11 mouse cellular contexts compared by ENCODE assay signal in genomic region chr4:33289106-33289650, GRCm38 (mm10). TPM values are rescaled to one million over a fixed set of nuclear protein-coding genes. Genes with fewer than 3 reads are reported as not detected.
DNase-seq lines count a peak whose midpoint lies in the region; ATAC-seq and TF ChIP-seq lines count a peak whose summit lies in the region.
"Had no signal": no experiment of that assay in that cellular context is flagged by ENCODE, and none has a peak within 500 bp of the region (broad histone marks: within the 10 kb centered on the region; RNA-seq: fewer than 3 reads in every experiment).

No protein-coding gene starts in this region.

- TF ChIP-seq RAD21 in MEL (IDR thresholded peaks at IDR 0.05; ENCODE audit: low read depth, low read length): no peak

- no peak overlapping the region for H3K27ac ChIP-seq in intestine, embryonic 14.5 days (ENCODE audit: low read depth)
- no peak overlapping the region for H3K27ac ChIP-seq in intestine, embryonic 15.5 days
- no peak overlapping the region for H3K27ac ChIP-seq in MEL (ENCODE audit: control insufficient read depth, low read depth, low read length)
- H3K27ac ChIP-seq in limb, embryonic 15.5 days: peak overlapping the region; percentile 64
- H3K27ac ChIP-seq: forebrain, embryonic 10.5 days; hindbrain, embryonic 15.5 days had no signal

- H3K4me3 ChIP-seq in intestine, embryonic 14.5 days (ENCODE audit: low read depth, low read length): no peak overlapping the region
- no peak overlapping the region for H3K4me3 ChIP-seq in intestine, embryonic 15.5 days (replicated peaks)
- peak overlapping the region; percentile 54 to 80 for H3K4me3 ChIP-seq in MEL (ENCODE audit: control insufficient read depth in 1 of 2, insufficient read depth in 1 of 2, low read depth in 2 of 2, low read length in 2 of 2)
- peak overlapping the region; percentile 36 for H3K4me3 ChIP-seq in limb, embryonic 15.5 days
- H3K4me3 ChIP-seq: forebrain, embryonic 10.5 days; hindbrain, embryonic 15.5 days had no signal

- no peak for TF ChIP-seq POLR2A in MEL (IDR thresholded peaks at IDR 0.05; ENCODE audit: control insufficient read depth in 1 of 2, insufficient read depth in 1 of 2, low read depth in 1 of 2, low read length in 2 of 2, poor library complexity in 1 of 2)

- H3K9ac ChIP-seq in intestine, embryonic 14.5 days (ENCODE audit: low read length): no peak overlapping the region
- H3K9ac ChIP-seq in intestine, embryonic 15.5 days: no peak overlapping the region
- H3K9ac ChIP-seq in MEL (ENCODE audit: control insufficient read depth, low read depth, low read length, poor library complexity, severe bottlenecking): no peak overlapping the region; the same call in 1 of the 2 replicates
- H3K9ac ChIP-seq in limb, embryonic 15.5 days: no peak overlapping the region; the same call in 1 of the 2 replicates
- H3K9ac ChIP-seq: hindbrain, embryonic 15.5 days had no signal

- 83% methylated on average over 12 of the region's 12 CpGs for WGBS in intestine, embryonic 14.5 days
- 84% methylated on average over 12 of the region's 12 CpGs for WGBS in intestine, embryonic 15.5 days
- 72% methylated on average over 12 of the region's 12 CpGs for WGBS in limb, embryonic 15.5 days

- no peaks in the 10 kb centered on the region for H3K79me2 ChIP-seq in MEL (ENCODE audit: control insufficient read depth, insufficient read depth, low read length, poor library complexity)

- no peak for ATAC-seq in intestine, embryonic 14.5 days (replicated peaks; ENCODE audit: low FRiP score, low TSS enrichment, low read depth)
- ATAC-seq in intestine, embryonic 15.5 days: no peak
- ATAC-seq in limb, embryonic 15.5 days (ENCODE audit: insufficient number of reproducible peaks, low FRiP score, low TSS enrichment, low read depth): no peak

- TF ChIP-seq CTCF in MEL (IDR thresholded peaks at IDR 0.05 in 2 of 3, conservative IDR thresholded peaks at IDR 0.05 in 1 of 3; ENCODE audit: control insufficient read depth in 1 of 3, insufficient read depth in 1 of 3, low read depth in 2 of 3, low read length in 3 of 3, poor library complexity in 1 of 3, severe bottlenecking in 1 of 3): no peak

- TF ChIP-seq EP300 in MEL (IDR thresholded peaks at IDR 0.05; ENCODE audit: low read depth in 1 of 2, low read length in 2 of 2): peak in 1 of 2 experiments; percentile 25; a peak in 2 of 4 replicates

- no peak for DNase-seq in intestine, embryonic 14.5 days (ENCODE audit: low spot score)
- peak; percentile 36 to 37 for DNase-seq in B cell, adult 2 months
- peak; percentile 53 for DNase-seq in MEL (ENCODE audit: low read depth, low spot score)
- no peak for DNase-seq in thymus, postnatal 10 days (ENCODE audit: low spot score in 2 of 2)
- DNase-seq in ovary, postnatal 10 days (ENCODE audit: low spot score): no peak
- no peak for DNase-seq in left cerebral cortex, adult 8-10 months (ENCODE audit: low spot score in 2 of 2)

- no peaks in the 10 kb centered on the region for H3K36me3 ChIP-seq in intestine, embryonic 14.5 days (ENCODE audit: control insufficient read depth, insufficient read depth, low read length)
- no peaks in the 10 kb centered on the region for H3K36me3 ChIP-seq in intestine, embryonic 15.5 days
- peaks cover 0 to 12% of the 10 kb centered on the region in 2 experiments; a peak in 2 of 4 replicates for H3K36me3 ChIP-seq in MEL (ENCODE audit: control insufficient read depth in 1 of 2, insufficient read depth in 2 of 2, low read length in 2 of 2)
- no peaks in the 10 kb centered on the region for H3K36me3 ChIP-seq in limb, embryonic 15.5 days
- H3K36me3 ChIP-seq: forebrain, embryonic 10.5 days; hindbrain, embryonic 15.5 days had no signal

- no peaks in the 10 kb centered on the region for H3K4me1 ChIP-seq in intestine, embryonic 14.5 days (replicated peaks; ENCODE audit: control insufficient read depth, insufficient read depth, low read length)
- no peaks in the 10 kb centered on the region for H3K4me1 ChIP-seq in intestine, embryonic 15.5 days (replicated peaks)
- H3K4me1 ChIP-seq in MEL (ENCODE audit: control insufficient read depth in 1 of 2, insufficient read depth in 2 of 2, low read length in 2 of 2): peaks cover 5 to 10% of the 10 kb centered on the region in 2 experiments; a peak in 3 of 4 replicates
- no peaks in the 10 kb centered on the region for H3K4me1 ChIP-seq in limb, embryonic 15.5 days
- H3K4me1 ChIP-seq: forebrain, embryonic 10.5 days; hindbrain, embryonic 15.5 days had no signal

- no peaks in the 10 kb centered on the region for H3K27me3 ChIP-seq in intestine, embryonic 14.5 days (replicated peaks; ENCODE audit: control insufficient read depth, insufficient read depth, low read length)
- no peaks in the 10 kb centered on the region for H3K27me3 ChIP-seq in intestine, embryonic 15.5 days (replicated peaks)
- no peaks in the 10 kb centered on the region for H3K27me3 ChIP-seq in MEL (ENCODE audit: control insufficient read depth in 1 of 2, insufficient read depth in 2 of 2, low read length in 2 of 2)
- no peaks in the 10 kb centered on the region for H3K27me3 ChIP-seq in limb, embryonic 15.5 days
- H3K27me3 ChIP-seq: hindbrain, embryonic 15.5 days; Patski had no signal

- H3K9me3 ChIP-seq in intestine, embryonic 14.5 days (ENCODE audit: control insufficient read depth, low read length): no peaks in the 10 kb centered on the region
- H3K9me3 ChIP-seq in intestine, embryonic 15.5 days: no peaks in the 10 kb centered on the region
- H3K9me3 ChIP-seq in MEL (replicated peaks; ENCODE audit: insufficient read depth, low read length): no peaks in the 10 kb centered on the region
- H3K9me3 ChIP-seq in limb, embryonic 15.5 days: no peaks in the 10 kb centered on the region
- H3K9me3 ChIP-seq: forebrain, embryonic 10.5 days; hindbrain, embryonic 15.5 days had no signal

- H3K4me2 ChIP-seq in intestine, embryonic 14.5 days (ENCODE audit: low read length): peak overlapping the region; percentile 28; the same call in 1 of the 2 replicates
- H3K4me2 ChIP-seq in intestine, embryonic 15.5 days (replicated peaks): no peak overlapping the region
- H3K4me2 ChIP-seq in limb, embryonic 15.5 days: peak overlapping the region; percentile 38
- H3K4me2 ChIP-seq: hindbrain, embryonic 15.5 days had no signal

TF ChIP-seq in MEL, 35 proteins besides CTCF, POLR2A, EP300 and RAD21:
- TF ChIP-seq ZC3H11A (IDR thresholded peaks at IDR 0.05; ENCODE audit: low read depth, low read length): 0 out of 2 replicates have a peak, but pooled peaks have one; percentile 5
- TF ChIP-seq NRF1 (IDR thresholded peaks at IDR 0.05; ENCODE audit: insufficient read depth, low read depth, low read length, poor library complexity, severe bottlenecking): no peak
- 0 out of 2 replicates have a peak, but pooled peaks have one; percentile 12 for TF ChIP-seq TCF12 (IDR thresholded peaks at IDR 0.05; ENCODE audit: low read depth, low read length)
- peak; percentile 75 for TF ChIP-seq GATA1 (IDR thresholded peaks at IDR 0.05; ENCODE audit: low read depth, low read length)

RNA-seq across cellular contexts. Expression of gene Pnrc1, which starts 0.8 kb away (rescaled TPM):
- polyA plus RNA-seq in intestine, embryonic 14.5 days (2014; fragmentation: Nextera tagmentation; extraction: Ambion mirVana): 88.7 and 91.1 TPM in 2 replicates
- 68.7 and 78.0 TPM in 2 replicates for polyA plus RNA-seq in intestine, embryonic 15.5 days (2015; fragmentation: Nextera tagmentation; extraction: Ambion mirVana)
- total RNA-seq in MEL (2012; rRNA removed): 7.6 and 11.8 TPM in 2 replicates
- polyA plus RNA-seq in MEL (2012; ENCODE audit: insufficient read depth in 1 of 2, insufficient read length in 2 of 2, low read depth in 1 of 2, low replicate concordance in 2 of 2, missing spikeins in 1 of 2): 10 to 100 TPM in 1 of 2 experiments, not detected in 1; 14.4 TPM
- 83.8 and 98.1 TPM in 2 replicates for polyA plus RNA-seq in limb, embryonic 15.5 days (2015; fragmentation: Nextera tagmentation; extraction: Ambion mirVana)
- total RNA-seq in left cerebral cortex, adult 8-10 months (2022): 100 to 1,000 TPM; 141 to 154 (median 144) TPM

RNA-seq across cellular contexts. Expression of gene Rngtt, which starts 20.9 kb away (rescaled TPM):
- 22.6 and 24.0 TPM in 2 replicates for polyA plus RNA-seq in intestine, embryonic 14.5 days (2014; fragmentation: Nextera tagmentation; extraction: Ambion mirVana)
- polyA plus RNA-seq in intestine, embryonic 15.5 days (2015; fragmentation: Nextera tagmentation; extraction: Ambion mirVana): 18.7 and 21.2 TPM in 2 replicates
- total RNA-seq in MEL (2012; rRNA removed): 13.7 and 15.0 TPM in 2 replicates
- polyA plus RNA-seq in MEL (2012; ENCODE audit: insufficient read depth in 1 of 2, insufficient read length in 2 of 2, low read depth in 1 of 2, low replicate concordance in 2 of 2, missing spikeins in 1 of 2): 10 to 100 TPM in 1 of 2 experiments, not detected in 1; 18.7 TPM
- 21.2 and 21.6 TPM in 2 replicates for polyA plus RNA-seq in limb, embryonic 15.5 days (2015; fragmentation: Nextera tagmentation; extraction: Ambion mirVana)
- total RNA-seq in left cerebral cortex, adult 8-10 months (2022): 10 to 100 TPM; 25.7 to 30.2 (median 27.2) TPM

Comparison
In these comparisons a context has a peak if more than half of its experiments do, and no peak if none do; other contexts are left out.
1. DNase-seq: peak in B cell, adult 2 months (2 of 2) and MEL (single experiment); none in intestine, embryonic 14.5 days (single experiment), thymus, postnatal 10 days (0 of 2), ovary, postnatal 10 days (single experiment) and left cerebral cortex, adult 8-10 months (0 of 2).
2. H3K4me3 ChIP-seq: peak in MEL (2 of 2) and limb, embryonic 15.5 days (single experiment); none in intestine, embryonic 14.5 days (single experiment) and intestine, embryonic 15.5 days (single experiment).